Mouse (Mus musculus) hindbrain, postnatal 0 days (tissue): Measurements from ENCODE around the gene Sdhb. TPM values are rescaled to one million over a fixed set of nuclear protein-coding genes. Genes with fewer than 3 reads are reported as not detected.
A peak's percentile ranks its signal among the peaks of the same experiment; 100 is the strongest.

Experiments used
- ATAC-seq: fragments of 200-750 bp; cut with Nextera tagmentation; 2 replicates; pipeline ENCODE4 v1.8.0; 2017; ENCODE audit warnings: mild to moderate bottlenecking, moderate TSS enrichment, moderate library complexity
- DNase-seq: peaks from one replicate; pipeline ENCODE4 v3.0.0-alpha.2; 2015; ENCODE audit warnings: low spot score
- H3K27ac ChIP-seq: fragments of 300-500 bp; sonication (generic); 2 replicates; pipeline ENCODE4 v1.5.1; 2014; ENCODE audit warnings: mild to moderate bottlenecking
- H3K27me3 ChIP-seq: fragments of 300-500 bp; sonication (generic); 2 replicates; pipeline ENCODE4 v1.6.1; 2014; ENCODE audit warnings: low read length, mixed read lengths; ENCODE audit not compliant: insufficient read depth
- H3K36me3 ChIP-seq: fragments of 300-500 bp; sonication (generic); 2 replicates; pipeline ENCODE4 v1.6.1; 2014; ENCODE audit warnings: low read length, mixed read lengths; ENCODE audit not compliant: insufficient read depth
- H3K4me1 ChIP-seq: fragments of 300-500 bp; sonication (generic); 2 replicates; pipeline ENCODE4 v1.6.1; 2014; ENCODE audit warnings: antibody characterized with exemption, low read length, mixed read lengths; ENCODE audit not compliant: insufficient read depth
- H3K4me2 ChIP-seq: fragments of 300-500 bp; sonication (generic); 2 replicates; pipeline ENCODE4 v1.6.1; 2014; ENCODE audit warnings: low read depth, mild to moderate bottlenecking, low read length, moderate library complexity, mixed read lengths
- H3K4me3 ChIP-seq: fragments of 300-500 bp; sonication (generic); 2 replicates; pipeline ENCODE4 v1.5.1; 2014; ENCODE audit warnings: low read length
- H3K9ac ChIP-seq: fragments of 300-500 bp; sonication (generic); replicated peaks from 2 replicates; pipeline ENCODE4 v1.6.1; 2014; ENCODE audit warnings: mild to moderate bottlenecking, low read length, moderate library complexity, mixed read lengths
- H3K9me3 ChIP-seq: fragments of 300-500 bp; sonication (generic); 2 replicates; pipeline ENCODE4 v1.6.1; 2016; ENCODE audit warnings: low read length, mixed read lengths
- CTCF ChIP-seq: IDR thresholded peaks from 2 replicates; pipeline ENCODE4 v1.5.1; 2016; ENCODE audit warnings: antibody characterized with exemption, control low read depth, low read depth
- WGBS: fragments of 180-500 bp; shearing (Covaris S2); extraction: QIAGEN DNeasy Blood & Tissue Kit; methylation state at CpG from one replicate; pipeline ENCODE4 v1.1.7; 2014; 5-methylcytosine and 5-hydroxymethylcytosine counted together
- polyA plus RNA-seq: library from polyadenylated mRNA; unstranded; fragments of >200 nt; fragmentation: Nextera tagmentation; extraction: Ambion mirVana; gene quantifications from 2 replicates; pipeline ENCODE4 v1.2.1, GENCODE M21; 2015
- total RNA-seq: library from RNA; depleted of rRNA; stranded (reverse); fragments of >200 nt; gene quantifications from 2 replicates; pipeline ENCODE4 v1.2.3, GENCODE M21; 2014

Sdhb gene
- total and polyA plus RNA-seq, 2 experiments from 2014 or later = 217 to 596 TPM

DNA sequence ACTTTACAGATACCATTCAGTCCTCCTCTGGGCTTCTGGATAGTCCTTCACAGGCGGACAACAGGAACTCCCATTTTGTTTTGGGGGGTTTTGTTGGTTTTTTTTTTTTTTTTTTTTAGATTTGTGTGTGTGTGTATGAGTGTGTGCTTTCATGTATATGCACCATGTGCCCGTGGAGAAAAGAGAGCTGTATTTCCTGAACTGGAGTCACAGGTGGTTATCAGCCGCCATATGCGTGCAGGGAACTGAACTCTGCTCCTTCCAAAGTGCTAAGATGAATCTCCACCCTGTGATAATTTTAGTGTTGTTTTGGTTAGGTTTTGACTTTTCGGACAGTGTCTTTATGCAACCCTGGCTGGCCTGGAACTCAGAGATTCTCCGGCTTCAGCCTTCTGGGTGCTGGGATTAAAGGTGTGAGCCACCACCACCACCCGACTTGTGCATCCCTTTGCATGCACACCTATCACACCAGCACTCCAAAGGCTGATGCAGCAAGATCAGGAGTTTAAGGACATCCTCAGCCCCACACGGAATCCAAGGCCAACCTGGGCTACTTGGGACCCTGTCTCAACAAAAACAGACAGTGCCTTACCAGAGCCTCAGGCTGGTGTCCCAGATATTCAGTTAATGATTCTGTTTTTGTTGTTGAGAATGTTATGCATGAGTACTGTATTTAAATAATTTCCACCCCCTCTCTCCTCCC lies 1.4 kb downstream of the Sdhb start:
- DNase-seq = no peak
- Histone ChIP-seq H3K4me3 (peak overlapping the region; percentile 99), H3K4me2 (peak overlapping the region; percentile 92), H3K9me3 (no peaks in the 10 kb centered on the region), H3K9ac (peak overlapping the region; percentile 98), H3K27me3 (no peaks in the 10 kb centered on the region), H3K4me1 (peaks cover 18% of the 10 kb centered on the region), H3K36me3 (peaks cover 5% of the 10 kb centered on the region; the same call in 1 of the 2 replicates), H3K27ac (peak overlapping the region; percentile 95; the same call in 1 of the 2 replicates)
- 70% methylated on average over 8 of the region's 8 CpGs for WGBS
- no peak for TF ChIP-seq CTCF
- no peak for ATAC-seq

GRCm38 (mm10) chr4:140962950-140963349 lies 1.9 kb downstream of the Sdhb start:
- Histone ChIP-seq H3K9ac (peak overlapping the region; percentile 98), H3K4me3 (0 out of 2 replicates have a peak overlapping the region, but pooled peaks have one; percentile 99)

DNA sequence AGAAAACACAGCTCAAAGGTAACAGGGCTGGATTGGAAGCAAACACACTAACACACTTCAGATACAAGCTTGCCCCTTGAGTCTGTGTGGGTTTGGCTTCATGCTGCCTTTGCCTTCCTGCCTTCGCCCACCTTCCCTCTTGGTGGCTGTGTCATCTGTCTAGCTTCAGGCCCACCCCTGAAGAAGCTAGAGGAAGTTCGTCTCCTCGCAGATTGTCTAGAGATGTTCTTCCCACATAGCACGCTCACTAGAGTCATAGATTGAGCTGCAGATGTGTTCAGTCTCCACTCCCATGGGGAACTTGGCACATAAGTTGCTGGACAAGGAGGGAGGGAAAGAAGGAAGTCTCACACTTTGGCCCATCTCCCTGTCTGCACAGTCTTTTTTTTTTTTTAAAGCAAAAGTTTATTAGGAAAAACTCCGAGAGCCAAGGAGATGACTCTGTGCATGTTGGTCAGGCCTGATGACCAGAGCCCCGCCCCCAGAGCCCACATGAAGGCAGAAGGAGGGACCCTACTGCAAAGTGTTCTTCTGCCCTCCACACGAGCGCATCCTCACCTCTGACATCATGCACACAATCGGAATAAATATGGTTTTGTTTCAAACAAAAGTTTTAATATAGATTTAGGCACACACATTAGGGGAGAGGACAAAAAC lies 3.1 kb downstream of the Sdhb start:
- peak overlapping the region; percentile 45; the same call in 1 of the 2 replicates for H3K27ac ChIP-seq
- no peak overlapping the region for H3K4me2 ChIP-seq
- H3K9ac ChIP-seq = no peak overlapping the region; the same call in 1 of the 2 replicates
- peaks cover 9% of the 10 kb centered on the region; the same call in 1 of the 2 replicates for H3K36me3 ChIP-seq
- H3K9me3 ChIP-seq = no peaks in the 10 kb centered on the region
- ATAC-seq (no peak), DNase-seq (no peak)
- H3K27me3 ChIP-seq = no peaks in the 10 kb centered on the region
- 75% methylated on average over 9 of the region's 9 CpGs for WGBS
- no peak for TF ChIP-seq CTCF
- no peak overlapping the region for H3K4me3 ChIP-seq
- H3K4me1 ChIP-seq = peaks cover 18% of the 10 kb centered on the region

More at GRCm38 (mm10) chr4:140962950-140963349, 1.9 kb downstream of the Sdhb start:
- WGBS = 36% methylated on average over 5 of the region's 5 CpGs
- DNase-seq (no peak), ATAC-seq (no peak)
- peak overlapping the region; percentile 26; the same call in 1 of the 2 replicates for H3K27ac ChIP-seq
- H3K27me3 ChIP-seq = no peaks in the 10 kb centered on the region
- no peak for TF ChIP-seq CTCF
- peak overlapping the region; percentile 92 for H3K4me2 ChIP-seq
- H3K4me1 ChIP-seq = peaks cover 18% of the 10 kb centered on the region
- peaks cover 9% of the 10 kb centered on the region; the same call in 1 of the 2 replicates for H3K36me3 ChIP-seq
- H3K9me3 ChIP-seq = no peaks in the 10 kb centered on the region

DNA sequence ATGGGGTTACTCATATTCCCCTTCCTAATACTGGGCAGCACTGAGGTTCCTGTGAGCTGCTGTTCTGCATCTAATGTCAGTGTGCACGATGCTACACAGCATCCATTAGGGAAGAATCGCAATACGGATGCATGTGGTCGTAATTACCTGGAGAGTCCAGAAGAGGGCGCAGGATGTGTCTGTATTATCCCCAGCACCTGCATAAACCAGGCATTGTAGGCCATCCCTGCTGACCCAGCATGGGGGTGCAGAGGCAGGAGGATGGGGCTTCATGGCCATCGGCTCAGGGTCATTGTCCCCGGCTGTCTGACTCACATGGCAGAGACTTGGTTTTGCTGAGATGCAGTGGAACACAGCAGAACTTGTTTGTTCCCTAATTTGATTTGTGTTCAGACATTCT lies 3.6 kb downstream of the Sdhb start:
- no peak overlapping the region for H3K4me2 ChIP-seq
- no peaks in the 10 kb centered on the region for H3K9me3 ChIP-seq
- 0 out of 2 replicates have a peak overlapping the region, but pooled peaks have one; percentile 45 for H3K27ac ChIP-seq
- H3K4me3 ChIP-seq = no peak overlapping the region
- no peaks in the 10 kb centered on the region for H3K27me3 ChIP-seq
- peaks cover 18% of the 10 kb centered on the region for H3K4me1 ChIP-seq
- DNase-seq (peak; percentile 89), ATAC-seq (no peak)
- 5% methylated on average over 7 of the region's 7 CpGs for WGBS
- H3K36me3 ChIP-seq = peaks cover 9% of the 10 kb centered on the region; the same call in 1 of the 2 replicates
- peak; percentile 95 for TF ChIP-seq CTCF
- H3K9ac ChIP-seq = no peak overlapping the region; the same call in 1 of the 2 replicates

DNA sequence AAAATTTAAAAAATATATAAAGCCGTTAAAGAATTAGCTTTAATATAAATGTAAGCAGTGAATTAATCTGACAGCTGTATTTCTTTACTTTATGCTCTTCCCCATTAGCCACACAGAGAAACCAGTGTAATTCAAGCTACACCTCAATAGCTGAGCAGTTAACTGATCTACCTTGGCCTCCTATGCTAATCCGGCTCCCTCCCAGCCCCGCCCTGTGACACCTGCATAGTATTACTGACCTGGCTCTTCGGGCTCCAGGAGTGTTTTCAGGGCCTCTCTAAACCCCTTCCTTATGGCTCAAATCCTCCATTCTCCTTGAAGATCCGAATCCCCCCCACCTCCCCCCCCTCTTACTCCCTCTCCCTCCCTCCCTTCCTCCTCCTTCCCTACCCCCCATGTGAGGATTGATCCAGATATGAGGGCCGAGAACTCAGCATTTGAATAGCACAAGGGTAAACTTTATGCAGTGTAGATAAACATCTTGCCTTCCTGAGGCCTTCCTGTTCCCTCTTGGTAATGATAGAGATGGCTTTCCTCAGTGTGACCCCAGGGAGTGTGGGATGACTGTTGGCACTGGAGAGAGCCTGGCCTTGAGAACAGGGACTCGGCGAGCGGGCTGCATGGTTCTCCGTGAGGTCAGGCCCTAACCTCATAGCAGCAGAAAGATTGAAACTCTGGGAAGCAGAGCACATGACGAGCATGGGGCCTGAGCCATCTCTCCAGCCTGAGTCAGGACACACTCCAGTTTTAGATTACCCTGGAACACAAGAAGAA lies 6.6 kb downstream of the Sdhb start:
- H3K4me1 ChIP-seq = peaks cover 9% of the 10 kb centered on the region
- H3K9me3 ChIP-seq = no peaks in the 10 kb centered on the region
- TF ChIP-seq CTCF = no peak
- no peak overlapping the region for H3K27ac ChIP-seq
- H3K36me3 ChIP-seq = peaks cover 34% of the 10 kb centered on the region; the same call in 1 of the 2 replicates
- no peak for DNase-seq
- no peak overlapping the region for H3K4me3 ChIP-seq
- no peaks in the 10 kb centered on the region for H3K27me3 ChIP-seq
- H3K9ac ChIP-seq = no peak overlapping the region
- H3K4me2 ChIP-seq = no peak overlapping the region
- WGBS = 90% methylated on average over 11 of the region's 11 CpGs
- no peak for ATAC-seq

DNA sequence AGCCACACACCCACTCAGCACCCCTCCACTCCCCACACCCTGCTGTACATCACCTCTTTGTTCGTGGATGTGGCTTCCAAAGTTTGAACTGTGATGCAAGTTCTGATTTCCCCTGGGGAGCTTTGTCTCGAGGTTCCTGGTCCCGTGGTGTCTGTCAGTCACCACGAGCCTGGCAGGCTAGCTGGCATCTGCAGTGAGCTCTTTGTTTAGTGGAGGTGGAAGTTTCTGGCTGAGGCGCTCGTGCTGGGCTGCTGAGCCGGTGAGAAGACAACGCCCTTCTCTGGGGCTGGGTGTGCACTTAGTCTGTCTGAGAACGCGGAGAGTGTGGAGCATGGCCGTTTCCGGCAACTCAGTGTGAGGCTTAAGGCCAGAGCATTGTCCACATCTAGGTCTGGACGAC lies 10.7 kb downstream of the Sdhb start:
- Histone ChIP-seq H3K4me3 (no peak overlapping the region), H3K27me3 (no peaks in the 10 kb centered on the region), H3K27ac (no peak overlapping the region), H3K36me3 (peaks cover 67% of the 10 kb centered on the region), H3K9me3 (no peaks in the 10 kb centered on the region), H3K9ac (no peak overlapping the region), H3K4me2 (no peak overlapping the region), H3K4me1 (no peaks in the 10 kb centered on the region)
- 75% methylated on average over 13 of the region's 13 CpGs for WGBS
- TF ChIP-seq CTCF = no peak
- no peak for ATAC-seq
- no peak for DNase-seq
